30 mouse cellular contexts compared by ENCODE assay signal in the genomic region with DNA sequence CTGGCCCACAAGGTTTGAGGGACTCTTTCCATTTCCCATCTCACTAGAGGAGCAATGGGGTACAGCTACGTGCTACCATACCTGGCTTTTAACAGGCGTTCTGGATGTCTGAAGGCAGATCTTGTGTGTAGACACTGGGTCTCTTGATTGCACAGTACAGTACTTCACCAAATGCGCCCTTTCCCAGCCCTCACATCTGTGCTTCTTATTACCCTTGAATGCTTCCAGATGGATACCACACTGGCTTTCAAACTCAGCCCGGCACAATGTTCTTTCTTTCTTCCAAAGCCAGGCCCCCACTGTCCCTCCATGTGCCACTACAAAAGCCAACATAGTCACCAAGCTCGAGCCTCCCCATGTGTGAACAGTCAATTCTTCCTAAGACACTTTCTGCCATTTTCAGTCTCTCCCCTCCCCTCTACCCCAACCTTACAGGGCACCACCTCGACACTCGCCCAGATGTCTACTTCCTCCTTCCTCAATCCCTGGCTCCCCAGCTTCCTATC. TPM values are rescaled to one million over a fixed set of nuclear protein-coding genes. Genes with fewer than 3 reads are reported as not detected.
DNase-seq lines count a peak whose midpoint lies in the region; ATAC-seq and TF ChIP-seq lines count a peak whose summit lies in the region.
"Had no signal": no experiment of that assay in that cellular context is flagged by ENCODE, and none has a peak within 500 bp of the region (broad histone marks: within the 10 kb centered on the region; RNA-seq: fewer than 3 reads in every experiment).

No protein-coding gene starts in this region.

- peak overlapping the region; percentile 0; the same call in 1 of the 2 replicates for H3K9ac ChIP-seq in liver, adult 2 months (ENCODE audit: low read depth, low read length)
- H3K9ac ChIP-seq in liver, embryonic 11.5 days (ENCODE audit: low read depth, low read length), result no peak overlapping the region
- H3K9ac ChIP-seq in embryonic facial prominence, embryonic 12.5 days, result no peak overlapping the region
- H3K9ac ChIP-seq: heart, embryonic 13.5 days; hindbrain, embryonic 13.5 days; liver, embryonic 12.5 days; neural tube, embryonic 12.5 days; stomach, embryonic 15.5 days had no signal

- H3K79me2 ChIP-seq in liver, adult 2 months (ENCODE audit: control insufficient read depth, insufficient read depth, low read length), result peaks cover 21% of the 10 kb centered on the region; the same call in 1 of the 2 replicates

- H3K4me3 ChIP-seq in liver, adult 2 months (ENCODE audit: insufficient read depth, low read depth, low read length), result no peak overlapping the region
- H3K4me3 ChIP-seq in liver, embryonic 11.5 days (ENCODE audit: low read depth, low read length), result no peak overlapping the region
- H3K4me3 ChIP-seq in embryonic facial prominence, embryonic 12.5 days, result no peak overlapping the region
- no peak overlapping the region for H3K4me3 ChIP-seq in limb, embryonic 10.5 days
- H3K4me3 ChIP-seq in small intestine, adult 2 months (ENCODE audit: low read depth, low read length), result no peak overlapping the region
- H3K4me3 ChIP-seq: heart, adult 2 months; heart, embryonic 13.5 days; hindbrain, embryonic 13.5 days; layer of hippocampus, adult 2 months; liver, embryonic 12.5 days; megakaryocyte, embryonic 14.5 days; neural tube, embryonic 12.5 days; stomach, embryonic 15.5 days had no signal

- no peaks in the 10 kb centered on the region for H3K9me3 ChIP-seq in liver, embryonic 11.5 days (ENCODE audit: control insufficient read depth, low read length)
- H3K9me3 ChIP-seq in embryonic facial prominence, embryonic 12.5 days, result no peaks in the 10 kb centered on the region
- no peaks in the 10 kb centered on the region for H3K9me3 ChIP-seq in limb, embryonic 10.5 days (replicated peaks)
- H3K9me3 ChIP-seq: heart, embryonic 13.5 days; hindbrain, embryonic 13.5 days; liver, embryonic 12.5 days; megakaryocyte, embryonic 14.5 days; neural tube, embryonic 12.5 days; stomach, embryonic 15.5 days had no signal

- TF ChIP-seq CTCF in liver, adult 2 months (IDR thresholded peaks at IDR 0.05; ENCODE audit: low read depth, low read length), result no peak
- no peak for TF ChIP-seq CTCF in small intestine, adult 2 months (IDR thresholded peaks at IDR 0.05; ENCODE audit: extremely low read depth, insufficient read length, insufficient replicate concordance, low read depth, low read length)

- ATAC-seq in liver, embryonic 11.5 days (replicated peaks; ENCODE audit: low FRiP score), result no peak
- no peak for ATAC-seq in embryonic facial prominence, embryonic 12.5 days (ENCODE audit: insufficient number of reproducible peaks, insufficient read depth, low FRiP score, low TSS enrichment)
- ATAC-seq: forebrain, embryonic 14.5 days; liver, embryonic 12.5 days; Patski had no signal

- H3K4me2 ChIP-seq in liver, embryonic 11.5 days, result no peak overlapping the region
- H3K4me2 ChIP-seq in embryonic facial prominence, embryonic 12.5 days (replicated peaks), result no peak overlapping the region
- H3K4me2 ChIP-seq: heart, embryonic 13.5 days; hindbrain, embryonic 13.5 days; liver, embryonic 12.5 days; neural tube, embryonic 12.5 days; stomach, embryonic 15.5 days had no signal

- WGBS in liver, adult 2 months, result 77% methylated on average over 7 of the region's 7 CpGs
- 73% methylated on average over 7 of the region's 7 CpGs for WGBS in liver, embryonic 11.5 days
- WGBS in embryonic facial prominence, embryonic 12.5 days, result 35% methylated on average over 7 of the region's 7 CpGs
- WGBS in limb, embryonic 10.5 days, result 49% methylated on average over 7 of the region's 7 CpGs
- WGBS in small intestine, adult 2 months, result 71% methylated on average over 7 of the region's 7 CpGs

- H3K27me3 ChIP-seq in liver, adult 2 months (ENCODE audit: control insufficient read depth, insufficient read depth, low read length), result no peaks in the 10 kb centered on the region
- no peaks in the 10 kb centered on the region for H3K27me3 ChIP-seq in liver, embryonic 11.5 days (replicated peaks; ENCODE audit: control insufficient read depth, insufficient read depth, low read length)
- no peaks in the 10 kb centered on the region for H3K27me3 ChIP-seq in embryonic facial prominence, embryonic 12.5 days
- H3K27me3 ChIP-seq in limb, embryonic 10.5 days (ENCODE audit: low read depth, poor library complexity, severe bottlenecking), result no peaks in the 10 kb centered on the region
- H3K27me3 ChIP-seq in small intestine, adult 2 months (ENCODE audit: control insufficient read depth, insufficient read depth, low read length), result no peaks in the 10 kb centered on the region
- H3K27me3 ChIP-seq: heart, embryonic 13.5 days; hindbrain, embryonic 13.5 days; liver, embryonic 12.5 days; neural tube, embryonic 12.5 days; Patski; stomach, embryonic 15.5 days had no signal

- no peaks in the 10 kb centered on the region for H3K36me3 ChIP-seq in liver, adult 2 months (ENCODE audit: control insufficient read depth, insufficient read depth, low read length)
- no peaks in the 10 kb centered on the region for H3K36me3 ChIP-seq in liver, embryonic 11.5 days (ENCODE audit: control insufficient read depth, insufficient read depth, low read length)
- H3K36me3 ChIP-seq in embryonic facial prominence, embryonic 12.5 days, result no peaks in the 10 kb centered on the region
- no peaks in the 10 kb centered on the region for H3K36me3 ChIP-seq in limb, embryonic 10.5 days
- no peaks in the 10 kb centered on the region for H3K36me3 ChIP-seq in small intestine, adult 2 months (ENCODE audit: control insufficient read depth, insufficient read depth, low read length)
- H3K36me3 ChIP-seq: heart, embryonic 13.5 days; hindbrain, embryonic 13.5 days; liver, embryonic 12.5 days; neural tube, embryonic 12.5 days; stomach, embryonic 15.5 days had no signal

- TF ChIP-seq POLR2A in liver, adult 2 months (IDR thresholded peaks at IDR 0.05; ENCODE audit: extremely low read depth, insufficient read depth, low read length), result no peak
- no peak for TF ChIP-seq POLR2A in small intestine, adult 2 months (IDR thresholded peaks at IDR 0.05; ENCODE audit: low read depth, low read length)

- H3K27ac ChIP-seq in liver, adult 2 months (replicated peaks; ENCODE audit: insufficient read depth, low read depth, low read length), result peak overlapping the region; percentile 82
- H3K27ac ChIP-seq in liver, embryonic 11.5 days (ENCODE audit: low read depth, low read length), result no peak overlapping the region
- peak overlapping the region; percentile 46; the same call in 1 of the 2 replicates for H3K27ac ChIP-seq in embryonic facial prominence, embryonic 12.5 days
- peak overlapping the region; percentile 77 for H3K27ac ChIP-seq in limb, embryonic 10.5 days
- H3K27ac ChIP-seq in small intestine, adult 2 months (ENCODE audit: insufficient read depth, low read depth, low read length), result peak overlapping the region; percentile 46; the same call in 1 of the 2 replicates
- H3K27ac ChIP-seq: heart, adult 2 months; heart, embryonic 13.5 days; hindbrain, embryonic 13.5 days; layer of hippocampus, adult 2 months; liver, embryonic 12.5 days; neural tube, embryonic 12.5 days; stomach, embryonic 15.5 days had no signal

- DNase-seq in liver, adult 2 months (ENCODE audit: extremely low read depth, low read depth, low spot score), result no peak
- DNase-seq in liver, embryonic 11.5 days (ENCODE audit: low spot score), result no peak
- DNase-seq in limb, embryonic 10.5 days (ENCODE audit: low spot score), result peak; percentile 45
- no peak for DNase-seq in c-Kit-positive CD71-positive TER-119-positive erythroid progenitor cells, embryonic 14.5 days (ENCODE audit: low spot score)
- DNase-seq in cerebellum, postnatal 25 days, result no peak
- no peak for DNase-seq in left cerebral cortex, adult 18-20 months (ENCODE audit: low spot score in 2 of 2)
- DNase-seq: adrenal gland, adult 2 months; cerebellum, adult 11-12 months; cerebellum, postnatal 10 days; gastrocnemius, postnatal 25 days; heart, adult 2 months; kidney, adult 9 months; kidney, postnatal 14 days; layer of hippocampus, postnatal 36 days; lung, adult 18-20 months; lung, postnatal 14 days; midbrain, embryonic 14.5 days; retina, postnatal 1 day; thymus, postnatal 36 days had no signal

- H3K4me1 ChIP-seq in liver, adult 2 months (ENCODE audit: control insufficient read depth, insufficient read depth, low read length), result peaks cover 31% of the 10 kb centered on the region
- H3K4me1 ChIP-seq in liver, embryonic 11.5 days (replicated peaks; ENCODE audit: control insufficient read depth, insufficient read depth, low read length), result peaks cover 35% of the 10 kb centered on the region
- H3K4me1 ChIP-seq in embryonic facial prominence, embryonic 12.5 days, result peaks cover 9% of the 10 kb centered on the region
- H3K4me1 ChIP-seq in limb, embryonic 10.5 days, result peaks cover 28% of the 10 kb centered on the region
- H3K4me1 ChIP-seq in small intestine, adult 2 months (ENCODE audit: control insufficient read depth, insufficient read depth, insufficient read length, low read length), result peaks cover 42% of the 10 kb centered on the region
- H3K4me1 ChIP-seq: megakaryocyte, embryonic 14.5 days had no signal

RNA-seq across cellular contexts. Expression of a gene that starts 3.3 kb away (rescaled TPM):
- 311 and 487 TPM in 2 replicates for total RNA-seq in liver, adult 2 months (2014; rRNA removed)
- polyA plus RNA-seq in liver, adult 2 months (2012; rRNA removed), result 527 and 571 TPM in 2 replicates
- 0.10 TPM in 1 of 2 replicates, not detected in the other for polyA plus RNA-seq in liver, embryonic 11.5 days (2014; fragmentation: Nextera tagmentation; extraction: Ambion mirVana)
- 0.08 and 0.42 TPM in 2 replicates for polyA plus RNA-seq in embryonic facial prominence, embryonic 12.5 days (2016; fragmentation: Nextera tagmentation; extraction: Ambion mirVana)
- polyA plus RNA-seq in limb, embryonic 10.5 days (2016; fragmentation: Nextera tagmentation; extraction: Ambion mirVana), result not detected in 2 replicates
- polyA plus RNA-seq in small intestine, adult 2 months (2012; rRNA removed), result 32.1 and 46.4 TPM in 2 replicates
- total RNA-seq in left cerebral cortex, adult 18-20 months (2021), result 1 to 10 TPM in 1 of 2 experiments, not detected in 1; 1.2 TPM
- total RNA-seq: gastrocnemius, postnatal 25 days; layer of hippocampus, adult 2 months; layer of hippocampus, postnatal 36 days had no signal
- polyA plus RNA-seq: forebrain, embryonic 14.5 days; hindbrain, embryonic 13.5 days; liver, embryonic 12.5 days; midbrain, embryonic 14.5 days; neural tube, embryonic 12.5 days; Patski had no signal

Comparison
In these comparisons a context has a peak if more than half of its experiments do, and no peak if none do; other contexts are left out.
1. RNA of a gene that starts 3.3 kb away (polyA plus RNA-seq): 527 to 571 TPM in liver, adult 2 months and 32.1 to 46.4 TPM in small intestine, adult 2 months; not detected in limb, embryonic 10.5 days, 0.10 TPM in liver, embryonic 11.5 days and 0.08 to 0.42 TPM in embryonic facial prominence, embryonic 12.5 days; every median in the first group is over 10 times any median in the second.